Mouse (Mus musculus) lung, embryonic 14.5 days (tissue): ENCODE results near the gene Cps1. TPM values are rescaled to one million over a fixed set of nuclear protein-coding genes. Genes with fewer than 3 reads are reported as not detected.

Source experiments
- ATAC-seq: fragments of 200-750 bp; cut with Nextera tagmentation; 2 replicates; pipeline ENCODE4 v1.8.0; 2017; ENCODE audit warnings: mild to moderate bottlenecking, moderate TSS enrichment, moderate library complexity; ENCODE audit not compliant: insufficient read depth
- DNase-seq: peaks from one replicate; pipeline ENCODE4 v3.0.0-alpha.2; 2015
- H3K27ac ChIP-seq: fragments of 300-500 bp; sonication (generic); 2 replicates; pipeline ENCODE4 v1.5.1; 2014; ENCODE audit warnings: low read depth, mild to moderate bottlenecking, moderate library complexity
- H3K27me3 ChIP-seq: fragments of 300-500 bp; sonication (generic); 2 replicates; pipeline ENCODE4 v1.6.1; 2014; ENCODE audit warnings: low read length, control low read depth; ENCODE audit not compliant: insufficient read depth
- H3K36me3 ChIP-seq: fragments of 300-500 bp; sonication (generic); 2 replicates; pipeline ENCODE4 v1.6.1; 2014; ENCODE audit warnings: control low read depth; ENCODE audit not compliant: insufficient read depth
- H3K4me1 ChIP-seq: fragments of 300-500 bp; sonication (generic); 2 replicates; pipeline ENCODE4 v1.6.1; 2014; ENCODE audit warnings: antibody characterized with exemption, control low read depth; ENCODE audit not compliant: insufficient read depth
- H3K4me2 ChIP-seq: fragments of 300-500 bp; sonication (generic); 2 replicates; pipeline ENCODE4 v1.6.1; 2014; ENCODE audit warnings: mild to moderate bottlenecking
- H3K4me3 ChIP-seq: fragments of 300-500 bp; sonication (generic); 2 replicates; pipeline ENCODE4 v1.5.1; 2014; ENCODE audit warnings: low read depth, low read length
- H3K9ac ChIP-seq: fragments of 300-500 bp; sonication (generic); 2 replicates; pipeline ENCODE4 v1.6.1; 2014
- H3K9me3 ChIP-seq: fragments of 300-500 bp; sonication (generic); 2 replicates; pipeline ENCODE4 v1.6.1; 2016; ENCODE audit warnings: low read depth, low read length, control low read depth
- CTCF ChIP-seq: IDR thresholded peaks from 2 replicates; pipeline ENCODE4 v1.5.1; 2016; ENCODE audit warnings: antibody characterized with exemption, low read depth
- WGBS: fragments of 180-500 bp; shearing (Covaris S2); extraction: QIAGEN DNeasy Blood & Tissue Kit; methylation state at CpG from one replicate; pipeline ENCODE4 v1.1.7; 2014; 5-methylcytosine and 5-hydroxymethylcytosine counted together
- polyA plus RNA-seq: library from polyadenylated mRNA; unstranded; fragments of >200 nt; fragmentation: Nextera tagmentation; extraction: Ambion mirVana; gene quantifications from 2 replicates; pipeline ENCODE4 v1.2.1, GENCODE M21; 2014

Gene Cps1
- polyA plus RNA-seq = 1.9 and 2.3 TPM in 2 replicates

GRCm38 (mm10) chr1:67122797-67123196, at the start of gene Cps1:
Gene Cps1 (plus strand): TSS chr1:67123026.
- no peak for TF ChIP-seq CTCF
- DNase-seq = no peak
- Histone ChIP-seq H3K9me3 (no peaks in the 10 kb centered on the region), H3K4me3 (no peak within 1 kb of the TSS), H3K4me2 (no peak within 1 kb of the TSS), H3K27me3 (no peaks in the 10 kb centered on the region), H3K9ac (no peak within 1 kb of the TSS), H3K4me1 (no peaks in the 10 kb centered on the region), H3K27ac (no peak within 1 kb of the TSS), H3K36me3 (no peaks in the 10 kb centered on the region)
- ATAC-seq = no peak
- WGBS = 82% methylated on average over 3 of the region's 3 CpGs

GRCm38 (mm10) chr1:67077739-67078138, 45.1 kb upstream of the Cps1 start:
- no peak overlapping the region for H3K27ac ChIP-seq
- ATAC-seq (no peak), DNase-seq (no peak)
- H3K4me2 ChIP-seq = no peak overlapping the region
- H3K27me3 ChIP-seq = no peaks in the 10 kb centered on the region
- H3K9ac ChIP-seq = no peak overlapping the region
- no peaks in the 10 kb centered on the region for H3K4me1 ChIP-seq
- no peak overlapping the region for H3K4me3 ChIP-seq
- TF ChIP-seq CTCF = no peak
- WGBS = 25% methylated on average over 2 of the region's 2 CpGs
- no peaks in the 10 kb centered on the region for H3K36me3 ChIP-seq
- H3K9me3 ChIP-seq = no peaks in the 10 kb centered on the region

GRCm38 (mm10) chr1:67078666-67079065, 44.2 kb upstream of the Cps1 start:
- WGBS = 76% methylated on average over 2 of the region's 2 CpGs
- Histone ChIP-seq H3K27ac (no peak overlapping the region), H3K9ac (no peak overlapping the region), H3K4me1 (no peaks in the 10 kb centered on the region), H3K27me3 (no peaks in the 10 kb centered on the region), H3K4me3 (no peak overlapping the region), H3K4me2 (no peak overlapping the region), H3K9me3 (no peaks in the 10 kb centered on the region), H3K36me3 (no peaks in the 10 kb centered on the region)
- ATAC-seq (no peak), DNase-seq (peak; percentile 34)
- no peak for TF ChIP-seq CTCF

GRCm38 (mm10) chr1:67079146-67079545, 43.7 kb upstream of the Cps1 start:
- WGBS = 64% methylated on average over 7 of the region's 7 CpGs

GRCm38 (mm10) chr1:67092473-67092872, 30.4 kb upstream of the Cps1 start:
- no peak overlapping the region for H3K9ac ChIP-seq
- no peak overlapping the region for H3K4me3 ChIP-seq
- 67% methylated on average over 1 of the region's 1 CpGs for WGBS
- H3K36me3 ChIP-seq = no peaks in the 10 kb centered on the region
- no peak for ATAC-seq
- no peak for TF ChIP-seq CTCF
- H3K4me1 ChIP-seq = no peaks in the 10 kb centered on the region
- peaks cover 4% of the 10 kb centered on the region; the same call in 1 of the 2 replicates for H3K9me3 ChIP-seq
- H3K27me3 ChIP-seq = no peaks in the 10 kb centered on the region
- no peak overlapping the region for H3K27ac ChIP-seq
- DNase-seq = no peak
- H3K4me2 ChIP-seq = no peak overlapping the region

More at GRCm38 (mm10) chr1:67079146-67079545, 43.7 kb upstream of the Cps1 start:
- no peak for DNase-seq
- H3K9ac ChIP-seq = no peak overlapping the region
- H3K4me2 ChIP-seq = no peak overlapping the region
- H3K4me1 ChIP-seq = no peaks in the 10 kb centered on the region
- no peak for TF ChIP-seq CTCF
- no peaks in the 10 kb centered on the region for H3K36me3 ChIP-seq
- ATAC-seq = no peak
- no peak overlapping the region for H3K27ac ChIP-seq
- no peak overlapping the region for H3K4me3 ChIP-seq
- H3K27me3 ChIP-seq = no peaks in the 10 kb centered on the region
- no peaks in the 10 kb centered on the region for H3K9me3 ChIP-seq

GRCm38 (mm10) chr1:67099215-67099614, 23.6 kb upstream of the Cps1 start:
- DNase-seq (no peak), ATAC-seq (no peak)
- H3K9ac ChIP-seq = no peak overlapping the region
- no peaks in the 10 kb centered on the region for H3K36me3 ChIP-seq
- H3K4me3 ChIP-seq = no peak overlapping the region
- H3K4me1 ChIP-seq = no peaks in the 10 kb centered on the region
- no peak overlapping the region for H3K27ac ChIP-seq
- H3K27me3 ChIP-seq = no peaks in the 10 kb centered on the region
- no peak for TF ChIP-seq CTCF
- H3K4me2 ChIP-seq = no peak overlapping the region
- 28% methylated on average over 1 of the region's 1 CpGs for WGBS
- peaks cover 4% of the 10 kb centered on the region; the same call in 1 of the 2 replicates for H3K9me3 ChIP-seq

- ATAC-seq (peak; percentile 83; the same call in 1 of the 2 replicates), DNase-seq (peak; percentile 71)
- H3K9me3 ChIP-seq = no peaks in the 10 kb centered on the region
- no peak overlapping the region for H3K4me2 ChIP-seq
- no peak overlapping the region for H3K4me3 ChIP-seq
- H3K36me3 ChIP-seq = no peaks in the 10 kb centered on the region
- no peaks in the 10 kb centered on the region for H3K27me3 ChIP-seq
- TF ChIP-seq CTCF = no peak
- no peak overlapping the region for H3K27ac ChIP-seq
- H3K4me1 ChIP-seq = no peaks in the 10 kb centered on the region
- no peak overlapping the region for H3K9ac ChIP-seq
- 34% methylated on average over 12 of the region's 12 CpGs for WGBS
Observed at GRCm38 (mm10) chr1:67103476-67104248, 19.2 kb upstream of the Cps1 start.
